Mouse (Mus musculus) midbrain, embryonic 10.5 days (tissue): ENCODE data around the gene Rab34. TPM values are rescaled to one million over a fixed set of nuclear protein-coding genes. Genes with fewer than 3 reads are reported as not detected.

Source experiments
- DNase-seq: peaks from one replicate; pipeline ENCODE4 v3.0.0-alpha.2; 2017; ENCODE audit warnings: low spot score
- H3K27ac ChIP-seq: fragments of 300-500 bp; sonication (generic); replicated peaks from 2 replicates; pipeline ENCODE4 v1.5.1; 2016; ENCODE audit warnings: mild to moderate bottlenecking
- H3K27me3 ChIP-seq: fragments of 300-500 bp; sonication (generic); 2 replicates; pipeline ENCODE4 v1.6.1; 2016; ENCODE audit warnings: low read depth, mild to moderate bottlenecking; ENCODE audit not compliant: poor library complexity, severe bottlenecking
- H3K36me3 ChIP-seq: fragments of 300-500 bp; sonication (generic); 2 replicates; pipeline ENCODE4 v1.6.1; 2016; ENCODE audit warnings: mild to moderate bottlenecking, moderate library complexity
- H3K4me1 ChIP-seq: fragments of 300-500 bp; sonication (generic); 2 replicates; pipeline ENCODE4 v1.6.1; 2016
- H3K4me3 ChIP-seq: fragments of 300-500 bp; sonication (generic); 2 replicates; pipeline ENCODE4 v1.5.1; 2016; ENCODE audit warnings: mild to moderate bottlenecking, moderate library complexity
- H3K9me3 ChIP-seq: fragments of 300-500 bp; sonication (generic); replicated peaks from 2 replicates; pipeline ENCODE4 v1.6.1; 2016; ENCODE audit warnings: mild to moderate bottlenecking
- WGBS: fragments of 180-500 bp; shearing (Covaris S2); methylation state at CpG from one replicate; pipeline ENCODE4 v1.1.7; 2016; 5-methylcytosine and 5-hydroxymethylcytosine counted together
- microRNA-seq: library from miRNA; unstranded; fragments of <30 nt; microRNA quantifications from one replicate; pipeline ENCODE4, GENCODE M21; 2017
- polyA plus RNA-seq: library from polyadenylated mRNA; unstranded; fragments of >200 nt; fragmentation: Nextera tagmentation; extraction: Ambion mirVana; gene quantifications from 2 replicates; pipeline ENCODE4 v1.2.1, GENCODE M21; 2016

Gene Rab34
- polyA plus RNA-seq, 1 experiment from 2014 or later, result 83.8 TPM

- H3K4me3 ChIP-seq, result no peak overlapping the region
- no peaks in the 10 kb centered on the region for H3K4me1 ChIP-seq
- peaks cover 100% of the 10 kb centered on the region for H3K36me3 ChIP-seq
- H3K27ac ChIP-seq, result no peak overlapping the region
- 92% methylated on average over 5 of the region's 5 CpGs for WGBS
- no peaks in the 10 kb centered on the region for H3K9me3 ChIP-seq
- DNase-seq, result no peak
- H3K27me3 ChIP-seq, result no peaks in the 10 kb centered on the region
These were observed 23.3 kb downstream of the Rab34 start for GRCm38 (mm10) chr11:78211513-78211912.

- Histone ChIP-seq H3K9me3 (no peaks in the 10 kb centered on the region), H3K36me3 (peaks cover 100% of the 10 kb centered on the region), H3K4me3 (no peak overlapping the region), H3K27me3 (no peaks in the 10 kb centered on the region), H3K27ac (no peak overlapping the region), H3K4me1 (no peaks in the 10 kb centered on the region)
- DNase-seq, result no peak
- 96% methylated on average over 14 of the region's 14 CpGs for WGBS
These were observed 25.0 kb downstream of the Rab34 start for GRCm38 (mm10) chr11:78213086-78213817.

GRCm38 (mm10) chr11:78215709-78216317 lies 27.6 kb downstream of the Rab34 start:
- Histone ChIP-seq H3K36me3 (peaks cover 100% of the 10 kb centered on the region), H3K27me3 (no peaks in the 10 kb centered on the region), H3K27ac (no peak overlapping the region), H3K4me3 (no peak overlapping the region), H3K9me3 (no peaks in the 10 kb centered on the region), H3K4me1 (no peaks in the 10 kb centered on the region)
- DNase-seq, result no peak
- 91% methylated on average over 11 of the region's 11 CpGs for WGBS

- no peaks in the 10 kb centered on the region for H3K9me3 ChIP-seq
- 95% methylated on average over 4 of the region's 4 CpGs for WGBS
- peaks cover 100% of the 10 kb centered on the region for H3K36me3 ChIP-seq
These were observed 35.4 kb downstream of the Rab34 start for GRCm38 (mm10) chr11:78223586-78223985.

GRCm38 (mm10) chr11:78231518-78231917 lies 43.3 kb downstream of the Rab34 start:
- Histone ChIP-seq H3K4me3 (no peak overlapping the region), H3K4me1 (no peaks in the 10 kb centered on the region), H3K36me3 (peaks cover 96% of the 10 kb centered on the region), H3K9me3 (no peaks in the 10 kb centered on the region), H3K27ac (no peak overlapping the region), H3K27me3 (no peaks in the 10 kb centered on the region)
- WGBS, result 96% methylated on average over 6 of the region's 6 CpGs
- DNase-seq, result no peak

More at GRCm38 (mm10) chr11:78223586-78223985, 35.4 kb downstream of the Rab34 start:
- Histone ChIP-seq H3K4me3 (no peak overlapping the region), H3K27ac (no peak overlapping the region), H3K27me3 (no peaks in the 10 kb centered on the region), H3K4me1 (no peaks in the 10 kb centered on the region)
- no peak for DNase-seq

GRCm38 (mm10) chr11:78240193-78240857 lies 52.1 kb downstream of the Rab34 start:
- 93% methylated on average over 9 of the region's 9 CpGs for WGBS
- peaks cover 12% of the 10 kb centered on the region for H3K4me1 ChIP-seq
- no peak overlapping the region for H3K27ac ChIP-seq
- no peaks in the 10 kb centered on the region for H3K9me3 ChIP-seq
- H3K36me3 ChIP-seq, result peaks cover 53% of the 10 kb centered on the region
- no peaks in the 10 kb centered on the region for H3K27me3 ChIP-seq
- DNase-seq, result no peak
- H3K4me3 ChIP-seq, result no peak overlapping the region

Small RNA genes lying within 50 kb of the gene (microRNA-seq; reads per million reads assigned to microRNA genes)
- not detected for gene Mir7653

Other genes with a start within 250 kb of the Rab34 start
- 15.8 and 19.0 TPM in 2 replicates for gene Phf12, start 205.7 kb upstream of the Rab34 start, polyA plus RNA-seq
- gene Dhrs13, start 156.2 kb upstream of the Rab34 start, polyA plus RNA-seq, result 16.7 and 17.7 TPM in 2 replicates
- 75.7 and 76.4 TPM in 2 replicates for gene Flot2, start 150.5 kb upstream of the Rab34 start, polyA plus RNA-seq
- 39.3 and 39.7 TPM in 2 replicates for gene Eral1, start 108.0 kb upstream of the Rab34 start, polyA plus RNA-seq
- gene Fam222b, start 93.8 kb upstream of the Rab34 start, polyA plus RNA-seq, result 27.6 and 32.8 TPM in 2 replicates
- gene Traf4, start 22.8 kb upstream of the Rab34 start, polyA plus RNA-seq, result 96.3 and 109 TPM in 2 replicates
- gene Nek8, start 11.8 kb upstream of the Rab34 start, polyA plus RNA-seq, result 10.7 and 11.1 TPM in 2 replicates
- gene Tlcd1, start 11.7 kb upstream of the Rab34 start, polyA plus RNA-seq, result 8.8 and 11.1 TPM in 2 replicates
- gene Rpl23a, start 4.8 kb upstream of the Rab34 start, polyA plus RNA-seq, result 953 and 1,066 TPM in 2 replicates
- 0.96 and 1.6 TPM in 2 replicates for gene Proca1, start 5.0 kb downstream of the Rab34 start, polyA plus RNA-seq
- 51.0 and 52.9 TPM in 2 replicates for gene Sdf2, start 57.3 kb downstream of the Rab34 start, polyA plus RNA-seq
- 31.9 and 35.9 TPM in 2 replicates for gene Supt6, start 57.6 kb downstream of the Rab34 start, polyA plus RNA-seq
- 62.8 and 69.7 TPM in 2 replicates for gene 2610507B11Rik, start 73.3 kb downstream of the Rab34 start, polyA plus RNA-seq
- 0.34 and 0.43 TPM in 2 replicates for gene BC030499, start 102.4 kb downstream of the Rab34 start, polyA plus RNA-seq
- gene Spag5, start 113.1 kb downstream of the Rab34 start, polyA plus RNA-seq, result 63.4 and 64.2 TPM in 2 replicates
- gene Aldoc, start 134.5 kb downstream of the Rab34 start, polyA plus RNA-seq, result 1.5 and 1.6 TPM in 2 replicates
- 74.0 and 78.5 TPM in 2 replicates for gene Pigs, start 140.0 kb downstream of the Rab34 start, polyA plus RNA-seq
- gene Unc119, start 155.1 kb downstream of the Rab34 start, polyA plus RNA-seq, result 57.7 and 61.7 TPM in 2 replicates
- not detected in 2 replicates for gene Foxn1, start 198.1 kb downstream of the Rab34 start, polyA plus RNA-seq
- gene Slc13a2, start 233.8 kb downstream of the Rab34 start, polyA plus RNA-seq, result not detected in 2 replicates